Mouse (Mus musculus) liver, embryonic 18 days (tissue): Measurements from ENCODE around the gene Glce. TPM values are rescaled to one million over a fixed set of nuclear protein-coding genes. Genes with fewer than 3 reads are reported as not detected.

Source experiments
- polyA plus RNA-seq: library from polyadenylated mRNA; depleted of rRNA; stranded (reverse); fragments of >200 nt; gene quantifications from 2 replicates; pipeline ENCODE4 v1.2.3, GENCODE M21; 2012; rRNA removed

Glce gene
- polyA plus RNA-seq = 3.2 TPM in 2 replicates

GRCm38 (mm10) chr9:62122508-62123215, at the start of gene Glce:
TSS of gene Glce (minus strand) at chr9:62122655.

GRCm38 (mm10) chr9:62026600-62026999, 95.9 kb downstream of the Glce start, which contains the start of gene Paqr5:
TSS of gene Paqr5 (minus strand) at chr9:62026856.

Other genes starting within 250 kb of the Glce start
- gene Rplp1, start 208.1 kb downstream of the Glce start, polyA plus RNA-seq = 4,887 and 5,516 TPM in 2 replicates
- 17.8 and 18.8 TPM in 2 replicates for gene Kif23, start 175.9 kb downstream of the Glce start, polyA plus RNA-seq
- gene Paqr5, start 95.8 kb downstream of the Glce start, polyA plus RNA-seq = 0.12 and 0.14 TPM in 2 replicates
- not detected in 2 replicates for gene Spesp1, start 159.6 kb upstream of the Glce start, polyA plus RNA-seq
- 190 and 217 TPM in 2 replicates for gene Anp32a, start 218.6 kb upstream of the Glce start, polyA plus RNA-seq